Mouse (Mus musculus) forebrain, embryonic 13.5 days (tissue): Measurements from ENCODE around the gene Slc36a2. TPM values are rescaled to one million over a fixed set of nuclear protein-coding genes. Genes with fewer than 3 reads are reported as not detected.

Experiments
- ATAC-seq: fragments of 200-750 bp; cut with Nextera tagmentation; 2 replicates; pipeline ENCODE4 v1.8.0; 2017
- H3K27ac ChIP-seq: fragments of 300-500 bp; sonication (generic); 2 replicates; pipeline ENCODE4 v1.5.1; 2015; ENCODE audit warnings: inconsistent platforms, mild to moderate bottlenecking, moderate library complexity
- H3K27me3 ChIP-seq: fragments of 300-500 bp; sonication (generic); 2 replicates; pipeline ENCODE4 v1.6.1; 2015; ENCODE audit warnings: mild to moderate bottlenecking, inconsistent platforms
- H3K36me3 ChIP-seq: fragments of 300-500 bp; sonication (generic); 2 replicates; pipeline ENCODE4 v1.6.1; 2015; ENCODE audit warnings: mild to moderate bottlenecking, inconsistent platforms; ENCODE audit not compliant: poor library complexity, severe bottlenecking
- H3K4me1 ChIP-seq: fragments of 300-500 bp; sonication (generic); 2 replicates; pipeline ENCODE4 v1.6.1; 2015; ENCODE audit warnings: inconsistent platforms
- H3K4me2 ChIP-seq: fragments of 300-500 bp; sonication (generic); 2 replicates; pipeline ENCODE4 v1.6.1; 2015; ENCODE audit warnings: inconsistent platforms, mild to moderate bottlenecking, moderate library complexity
- H3K4me3 ChIP-seq: fragments of 300-500 bp; sonication (generic); 2 replicates; pipeline ENCODE4 v1.5.1; 2015; ENCODE audit warnings: mild to moderate bottlenecking, inconsistent platforms
- H3K9ac ChIP-seq: fragments of 300-500 bp; sonication (generic); 2 replicates; pipeline ENCODE4 v1.6.1; 2015; ENCODE audit warnings: mild to moderate bottlenecking, inconsistent platforms
- H3K9me3 ChIP-seq: fragments of 300-500 bp; sonication (generic); replicated peaks from 2 replicates; pipeline ENCODE4 v1.6.1; 2016; ENCODE audit warnings: inconsistent platforms
- WGBS: fragments of 180-500 bp; shearing (Covaris S2); methylation state at CpG from one replicate; pipeline ENCODE4 v1.1.7; 2015; 5-methylcytosine and 5-hydroxymethylcytosine counted together
- polyA plus RNA-seq: library from polyadenylated mRNA; unstranded; fragments of >200 nt; fragmentation: Nextera tagmentation; extraction: Ambion mirVana; gene quantifications from 2 replicates; pipeline ENCODE4 v1.2.1, GENCODE M21; 2015

The Slc36a2 gene
- polyA plus RNA-seq, 1 experiment from 2014 or later = 0.13 TPM

- peaks cover 16% of the 10 kb centered on the region for H3K4me1 ChIP-seq
- H3K4me2 ChIP-seq = no peak overlapping the region
- no peak overlapping the region for H3K9ac ChIP-seq
- no peaks in the 10 kb centered on the region for H3K36me3 ChIP-seq
- no peak overlapping the region for H3K4me3 ChIP-seq
- 82% methylated on average over 2 of the region's 2 CpGs for WGBS
- no peaks in the 10 kb centered on the region for H3K27me3 ChIP-seq
- H3K27ac ChIP-seq = no peak overlapping the region
- ATAC-seq = no peak
- no peaks in the 10 kb centered on the region for H3K9me3 ChIP-seq
Observed at GRCm38 (mm10) chr11:55209032-55209431, 24.2 kb upstream of the Slc36a2 start.

- no peaks in the 10 kb centered on the region for H3K9me3 ChIP-seq
- H3K4me1 ChIP-seq = peaks cover 16% of the 10 kb centered on the region
- no peak overlapping the region for H3K9ac ChIP-seq
- no peak overlapping the region for H3K4me3 ChIP-seq
- no peaks in the 10 kb centered on the region for H3K36me3 ChIP-seq
- H3K4me2 ChIP-seq = no peak overlapping the region
- no peak for ATAC-seq
- WGBS = 72% methylated on average over 6 of the region's 6 CpGs
- no peak overlapping the region for H3K27ac ChIP-seq
- H3K27me3 ChIP-seq = no peaks in the 10 kb centered on the region
Observed at GRCm38 (mm10) chr11:55208001-55208690, 23.3 kb upstream of the Slc36a2 start.

- ATAC-seq = peak; percentile 58
- H3K9ac ChIP-seq = peak overlapping the region; percentile 80
- WGBS = 6% methylated on average over 17 of the region's 17 CpGs
Observed at GRCm38 (mm10) chr11:55204602-55205001, 19.7 kb upstream of the Slc36a2 start.

GRCm38 (mm10) chr11:55204159-55204596 is 19.3 kb upstream of the Slc36a2 start, which contains the start of gene Slc36a1:
Gene Slc36a1, plus strand, starts transcription at chr11:55204350.
- peak; percentile 97 for ATAC-seq
- peak within 1 kb of the TSS; percentile 80 for H3K9ac ChIP-seq
- H3K27me3 ChIP-seq = no peaks in the 10 kb centered on the region
- H3K36me3 ChIP-seq = no peaks in the 10 kb centered on the region
- peaks cover 16% of the 10 kb centered on the region for H3K4me1 ChIP-seq
- under 1% methylated on average over 31 of the region's 31 CpGs for WGBS
- H3K9me3 ChIP-seq = no peaks in the 10 kb centered on the region
- peak within 1 kb of the TSS; percentile 68 for H3K4me3 ChIP-seq
- peak within 1 kb of the TSS; percentile 97 for H3K4me2 ChIP-seq
- H3K27ac ChIP-seq = no peak within 1 kb of the TSS

More at GRCm38 (mm10) chr11:55204602-55205001, 19.7 kb upstream of the Slc36a2 start:
- H3K36me3 ChIP-seq = no peaks in the 10 kb centered on the region
- peak overlapping the region; percentile 68 for H3K4me3 ChIP-seq
- peaks cover 16% of the 10 kb centered on the region for H3K4me1 ChIP-seq
- H3K27ac ChIP-seq = no peak overlapping the region
- no peaks in the 10 kb centered on the region for H3K9me3 ChIP-seq
- H3K4me2 ChIP-seq = peak overlapping the region; percentile 97
- H3K27me3 ChIP-seq = no peaks in the 10 kb centered on the region

- Histone ChIP-seq H3K27ac (no peak overlapping the region), H3K9ac (no peak overlapping the region), H3K9me3 (no peaks in the 10 kb centered on the region), H3K36me3 (no peaks in the 10 kb centered on the region), H3K27me3 (no peaks in the 10 kb centered on the region), H3K4me2 (no peak overlapping the region), H3K4me1 (no peaks in the 10 kb centered on the region), H3K4me3 (no peak overlapping the region)
- no peak for ATAC-seq
- WGBS = 86% methylated on average over 8 of the region's 8 CpGs
Observed at GRCm38 (mm10) chr11:55197740-55198510, 13.0 kb upstream of the Slc36a2 start.

GRCm38 (mm10) chr11:55197086-55197485 is 12.2 kb upstream of the Slc36a2 start:
- no peaks in the 10 kb centered on the region for H3K4me1 ChIP-seq
- H3K4me2 ChIP-seq = no peak overlapping the region
- ATAC-seq = no peak
- no peaks in the 10 kb centered on the region for H3K36me3 ChIP-seq
- H3K4me3 ChIP-seq = no peak overlapping the region
- no peak overlapping the region for H3K27ac ChIP-seq
- H3K9ac ChIP-seq = no peak overlapping the region
- H3K9me3 ChIP-seq = no peaks in the 10 kb centered on the region
- WGBS = 69% methylated on average over 6 of the region's 6 CpGs
- no peaks in the 10 kb centered on the region for H3K27me3 ChIP-seq

GRCm38 (mm10) chr11:55190216-55190615 is 5.3 kb upstream of the Slc36a2 start:
- no peak for ATAC-seq
- Histone ChIP-seq H3K4me2 (no peak overlapping the region), H3K4me1 (no peaks in the 10 kb centered on the region), H3K9ac (no peak overlapping the region), H3K27me3 (no peaks in the 10 kb centered on the region), H3K27ac (no peak overlapping the region), H3K4me3 (no peak overlapping the region), H3K9me3 (no peaks in the 10 kb centered on the region), H3K36me3 (no peaks in the 10 kb centered on the region)
- 87% methylated on average over 3 of the region's 3 CpGs for WGBS

- 84% methylated on average over 6 of the region's 6 CpGs for WGBS
Observed at GRCm38 (mm10) chr11:55187777-55188176, 2.9 kb upstream of the Slc36a2 start.

GRCm38 (mm10) chr11:55187292-55187691 is 2.4 kb upstream of the Slc36a2 start:
- Histone ChIP-seq H3K4me2 (no peak overlapping the region), H3K4me1 (no peaks in the 10 kb centered on the region), H3K27ac (no peak overlapping the region), H3K9ac (no peak overlapping the region), H3K36me3 (no peaks in the 10 kb centered on the region), H3K9me3 (no peaks in the 10 kb centered on the region), H3K4me3 (no peak overlapping the region), H3K27me3 (no peaks in the 10 kb centered on the region)
- ATAC-seq = no peak
- WGBS = 87% methylated on average over 4 of the region's 4 CpGs

More at GRCm38 (mm10) chr11:55187777-55188176, 2.9 kb upstream of the Slc36a2 start:
- H3K9ac ChIP-seq = no peak overlapping the region
- H3K27me3 ChIP-seq = no peaks in the 10 kb centered on the region
- H3K4me3 ChIP-seq = no peak overlapping the region
- H3K4me2 ChIP-seq = no peak overlapping the region
- no peak for ATAC-seq
- H3K9me3 ChIP-seq = no peaks in the 10 kb centered on the region
- H3K27ac ChIP-seq = no peak overlapping the region
- H3K36me3 ChIP-seq = no peaks in the 10 kb centered on the region
- H3K4me1 ChIP-seq = no peaks in the 10 kb centered on the region

GRCm38 (mm10) chr11:55184246-55184645 is 631 bp downstream of the Slc36a2 start:
- no peak for ATAC-seq
- no peak overlapping the region for H3K4me2 ChIP-seq
- no peaks in the 10 kb centered on the region for H3K4me1 ChIP-seq
- WGBS = 85% methylated on average over 5 of the region's 5 CpGs
- no peaks in the 10 kb centered on the region for H3K27me3 ChIP-seq
- no peaks in the 10 kb centered on the region for H3K9me3 ChIP-seq
- no peaks in the 10 kb centered on the region for H3K36me3 ChIP-seq
- H3K9ac ChIP-seq = no peak overlapping the region
- no peak overlapping the region for H3K4me3 ChIP-seq
- H3K27ac ChIP-seq = no peak overlapping the region

- Histone ChIP-seq H3K27ac (no peak overlapping the region), H3K9ac (no peak overlapping the region), H3K9me3 (no peaks in the 10 kb centered on the region), H3K4me3 (no peak overlapping the region), H3K27me3 (no peaks in the 10 kb centered on the region), H3K4me1 (no peaks in the 10 kb centered on the region), H3K4me2 (no peak overlapping the region), H3K36me3 (no peaks in the 10 kb centered on the region)
- WGBS = 75% methylated on average over 7 of the region's 7 CpGs
- no peak for ATAC-seq
Observed at GRCm38 (mm10) chr11:55183124-55183523, 1.8 kb downstream of the Slc36a2 start.

GRCm38 (mm10) chr11:55179856-55180255 is 5.0 kb downstream of the Slc36a2 start:
- Histone ChIP-seq H3K27ac (no peak overlapping the region), H3K4me1 (no peaks in the 10 kb centered on the region), H3K9me3 (no peaks in the 10 kb centered on the region), H3K27me3 (no peaks in the 10 kb centered on the region), H3K36me3 (no peaks in the 10 kb centered on the region), H3K4me3 (no peak overlapping the region), H3K9ac (no peak overlapping the region), H3K4me2 (no peak overlapping the region)
- 94% methylated on average over 3 of the region's 3 CpGs for WGBS
- ATAC-seq = no peak
